Mouse (Mus musculus): Measurements from ENCODE around the gene Rptor. TPM values are rescaled to one million over a fixed set of nuclear protein-coding genes. Genes with fewer than 3 reads are reported as not detected.

The Rptor gene
- polyA plus RNA-seq, 1 experiment from 2014 or later = 11.1 TPM

GRCm38 (mm10) chr11:119939711-119940106 lies 337.0 kb downstream of the Rptor start:
- WGBS = 73% methylated on average over 4 of the region's 4 CpGs
- Histone ChIP-seq H3K9me3 (no peaks in the 10 kb centered on the region), H3K4me1 (replicated peaks) (peaks cover 80% of the 10 kb centered on the region), H3K4me2 (no peak overlapping the region), H3K27ac (replicated peaks) (no peak overlapping the region), H3K4me3 (no peak overlapping the region), H3K9ac (0 out of 2 replicates have a peak overlapping the region, but pooled peaks have one; percentile 1), H3K36me3 (no peaks in the 10 kb centered on the region), H3K27me3 (peaks cover 25% of the 10 kb centered on the region)
- no peak for ATAC-seq (ENCODE audit: low read depth)

GRCm38 (mm10) chr11:119940142-119940541 lies 337.4 kb downstream of the Rptor start:
- WGBS = 58% methylated on average over 11 of the region's 11 CpGs
- ATAC-seq (ENCODE audit: low read depth) = no peak
- Histone ChIP-seq H3K36me3 (no peaks in the 10 kb centered on the region), H3K9me3 (no peaks in the 10 kb centered on the region), H3K9ac (peak overlapping the region; percentile 1; the same call in 1 of the 2 replicates), H3K27me3 (peaks cover 27% of the 10 kb centered on the region), H3K4me2 (no peak overlapping the region), H3K4me1 (replicated peaks) (peaks cover 83% of the 10 kb centered on the region), H3K4me3 (no peak overlapping the region), H3K27ac (replicated peaks) (no peak overlapping the region)

GRCm38 (mm10) chr11:119941794-119942193 lies 339.1 kb downstream of the Rptor start:
- H3K9ac ChIP-seq = peak overlapping the region; percentile 77
- peaks cover 72% of the 10 kb centered on the region for H3K4me1 ChIP-seq (replicated peaks)

GRCm38 (mm10) chr11:119942201-119942726 lies 339.6 kb downstream of the Rptor start:
- H3K9me3 ChIP-seq = no peaks in the 10 kb centered on the region
- WGBS = under 1% methylated on average over 42 of the region's 43 CpGs
- H3K4me2 ChIP-seq = peak overlapping the region; percentile 96
- H3K27me3 ChIP-seq = peaks cover 27% of the 10 kb centered on the region
- no peaks in the 10 kb centered on the region for H3K36me3 ChIP-seq
- peak overlapping the region; percentile 83 for H3K27ac ChIP-seq (replicated peaks)
- H3K9ac ChIP-seq = peak overlapping the region; percentile 77
- peak; percentile 77 for ATAC-seq (ENCODE audit: low read depth)
- peak overlapping the region; percentile 68 for H3K4me3 ChIP-seq
- peaks cover 68% of the 10 kb centered on the region for H3K4me1 ChIP-seq (replicated peaks)

More at GRCm38 (mm10) chr11:119941794-119942193, 339.1 kb downstream of the Rptor start:
- peak overlapping the region; percentile 83; the same call in 1 of the 2 replicates for H3K27ac ChIP-seq (replicated peaks)
- WGBS = 5% methylated on average over 8 of the region's 8 CpGs
- H3K27me3 ChIP-seq = peaks cover 27% of the 10 kb centered on the region
- H3K9me3 ChIP-seq = no peaks in the 10 kb centered on the region
- peak overlapping the region; percentile 96 for H3K4me2 ChIP-seq
- no peaks in the 10 kb centered on the region for H3K36me3 ChIP-seq
- H3K4me3 ChIP-seq = peak overlapping the region; percentile 68
- no peak for ATAC-seq (ENCODE audit: low read depth)

- peak within 1 kb of the TSS; percentile 68 for H3K4me3 ChIP-seq
- peaks cover 27% of the 10 kb centered on the region for H3K27me3 ChIP-seq
- peak within 1 kb of the TSS; percentile 80 for H3K9ac ChIP-seq
- no peaks in the 10 kb centered on the region for H3K9me3 ChIP-seq
- under 1% methylated on average over 79 of the region's 79 CpGs for WGBS
- peak within 1 kb of the TSS; percentile 96 for H3K4me2 ChIP-seq
- H3K4me1 ChIP-seq (replicated peaks) = peaks cover 62% of the 10 kb centered on the region
- peak within 1 kb of the TSS; percentile 83 for H3K27ac ChIP-seq (replicated peaks)
- peak; percentile 96 for ATAC-seq (ENCODE audit: low read depth)
- no peaks in the 10 kb centered on the region for H3K36me3 ChIP-seq
Measured at GRCm38 (mm10) chr11:119942727-119943427, 340.2 kb downstream of the Rptor start, which contains the start of gene Baiap2. Gene Baiap2 (plus strand): TSS chr11:119942763.

GRCm38 (mm10) chr11:119943428-119943988 lies 340.8 kb downstream of the Rptor start:
- Histone ChIP-seq H3K4me1 (replicated peaks) (peaks cover 61% of the 10 kb centered on the region), H3K9me3 (no peaks in the 10 kb centered on the region), H3K4me3 (peak overlapping the region; percentile 68), H3K27ac (replicated peaks) (no peak overlapping the region; the same call in 1 of the 2 replicates), H3K4me2 (peak overlapping the region; percentile 96), H3K9ac (peak overlapping the region; percentile 80), H3K27me3 (peaks cover 27% of the 10 kb centered on the region), H3K36me3 (no peaks in the 10 kb centered on the region)
- 4% methylated on average over 32 of the region's 32 CpGs for WGBS
- ATAC-seq (ENCODE audit: low read depth) = peak; percentile 25

GRCm38 (mm10) chr11:119945343-119945742 lies 342.6 kb downstream of the Rptor start:
- Histone ChIP-seq H3K4me2 (0 out of 2 replicates have a peak overlapping the region, but pooled peaks have one; percentile 96), H3K4me3 (no peak overlapping the region), H3K9me3 (no peaks in the 10 kb centered on the region), H3K4me1 (replicated peaks) (peaks cover 44% of the 10 kb centered on the region), H3K27me3 (peaks cover 25% of the 10 kb centered on the region), H3K36me3 (no peaks in the 10 kb centered on the region), H3K27ac (replicated peaks) (no peak overlapping the region), H3K9ac (no peak overlapping the region)
- 84% methylated on average over 7 of the region's 7 CpGs for WGBS
- ATAC-seq (ENCODE audit: low read depth) = no peak

- Histone ChIP-seq H3K9ac (no peak overlapping the region), H3K4me1 (replicated peaks) (peaks cover 36% of the 10 kb centered on the region), H3K4me3 (no peak overlapping the region), H3K27ac (replicated peaks) (no peak overlapping the region), H3K4me2 (no peak overlapping the region), H3K36me3 (no peaks in the 10 kb centered on the region), H3K27me3 (peaks cover 13% of the 10 kb centered on the region), H3K9me3 (no peaks in the 10 kb centered on the region)
- WGBS = 96% methylated on average over 1 of the region's 1 CpGs
- no peak for ATAC-seq (ENCODE audit: low read depth)
Measured at GRCm38 (mm10) chr11:119947426-119947825, 344.7 kb downstream of the Rptor start.

GRCm38 (mm10) chr11:119947897-119948296 lies 345.2 kb downstream of the Rptor start:
- Histone ChIP-seq H3K36me3 (no peaks in the 10 kb centered on the region), H3K4me2 (no peak overlapping the region), H3K27me3 (peaks cover 13% of the 10 kb centered on the region), H3K9ac (no peak overlapping the region), H3K27ac (replicated peaks) (no peak overlapping the region), H3K9me3 (no peaks in the 10 kb centered on the region), H3K4me1 (replicated peaks) (peaks cover 41% of the 10 kb centered on the region), H3K4me3 (no peak overlapping the region)
- 62% methylated on average over 2 of the region's 2 CpGs for WGBS
- ATAC-seq (ENCODE audit: low read depth) = no peak

- H3K27ac ChIP-seq (replicated peaks) = no peak overlapping the region
- no peaks in the 10 kb centered on the region for H3K36me3 ChIP-seq
- no peak overlapping the region for H3K9ac ChIP-seq
- H3K27me3 ChIP-seq = peaks cover 13% of the 10 kb centered on the region
- no peak overlapping the region for H3K4me2 ChIP-seq
- H3K9me3 ChIP-seq = no peaks in the 10 kb centered on the region
- H3K4me3 ChIP-seq = no peak overlapping the region
- H3K4me1 ChIP-seq (replicated peaks) = peaks cover 40% of the 10 kb centered on the region
- ATAC-seq (ENCODE audit: low read depth) = no peak
- 70% methylated on average over 4 of the region's 4 CpGs for WGBS
Measured at GRCm38 (mm10) chr11:119948305-119948704, 345.6 kb downstream of the Rptor start.

- Histone ChIP-seq H3K4me1 (replicated peaks) (peaks cover 35% of the 10 kb centered on the region), H3K36me3 (no peaks in the 10 kb centered on the region), H3K4me3 (no peak overlapping the region), H3K9me3 (no peaks in the 10 kb centered on the region), H3K27ac (replicated peaks) (no peak overlapping the region), H3K4me2 (no peak overlapping the region), H3K27me3 (peaks cover 11% of the 10 kb centered on the region), H3K9ac (no peak overlapping the region)
- ATAC-seq (ENCODE audit: low read depth) = no peak
- 90% methylated on average over 2 of the region's 2 CpGs for WGBS
Measured at GRCm38 (mm10) chr11:119948803-119949202, 346.1 kb downstream of the Rptor start.

Data from neural tube, embryonic 13.5 days (tissue).